Mouse (Mus musculus) neural tube, embryonic 12.5 days (tissue): ENCODE data around the gene Tnik. TPM values are rescaled to one million over a fixed set of nuclear protein-coding genes. Genes with fewer than 3 reads are reported as not detected.

Experiments used
- ATAC-seq: fragments of 200-750 bp; cut with Nextera tagmentation; 2 replicates; pipeline ENCODE4 v1.8.0; 2017; ENCODE audit warnings: low read depth, mild to moderate bottlenecking, moderate TSS enrichment, moderate library complexity; ENCODE audit not compliant: low FRiP score
- H3K27ac ChIP-seq: fragments of 300-500 bp; sonication (generic); 2 replicates; pipeline ENCODE4 v1.5.1; 2016
- H3K27me3 ChIP-seq: fragments of 300-500 bp; sonication (generic); replicated peaks from 2 replicates; pipeline ENCODE4 v1.6.1; 2016; ENCODE audit warnings: mild to moderate bottlenecking
- H3K36me3 ChIP-seq: fragments of 300-500 bp; sonication (generic); 2 replicates; pipeline ENCODE4 v1.6.1; 2016; ENCODE audit warnings: mild to moderate bottlenecking
- H3K4me1 ChIP-seq: fragments of 300-500 bp; sonication (generic); 2 replicates; pipeline ENCODE4 v1.6.1; 2016
- H3K4me2 ChIP-seq: fragments of 300-500 bp; sonication (generic); replicated peaks from 2 replicates; pipeline ENCODE4 v1.6.1; 2016; ENCODE audit warnings: mild to moderate bottlenecking
- H3K4me3 ChIP-seq: fragments of 300-500 bp; sonication (generic); 2 replicates; pipeline ENCODE4 v1.5.1; 2016
- H3K9ac ChIP-seq: fragments of 300-500 bp; sonication (generic); 2 replicates; pipeline ENCODE4 v1.6.1; 2016; ENCODE audit warnings: mild to moderate bottlenecking
- H3K9me3 ChIP-seq: fragments of 300-500 bp; sonication (generic); 2 replicates; pipeline ENCODE4 v1.6.1; 2016; ENCODE audit warnings: mild to moderate bottlenecking
- WGBS: fragments of 180-500 bp; shearing (Covaris S2); methylation state at CpG from one replicate; pipeline ENCODE4 v1.1.7; 2016; 5-methylcytosine and 5-hydroxymethylcytosine counted together
- polyA plus RNA-seq: library from polyadenylated mRNA; unstranded; fragments of >200 nt; fragmentation: Nextera tagmentation; extraction: Ambion mirVana; gene quantifications from 2 replicates; pipeline ENCODE4 v1.2.1, GENCODE M21; 2016

The Tnik gene
- polyA plus RNA-seq, 1 experiment from 2014 or later, result 50.6 TPM

DNA sequence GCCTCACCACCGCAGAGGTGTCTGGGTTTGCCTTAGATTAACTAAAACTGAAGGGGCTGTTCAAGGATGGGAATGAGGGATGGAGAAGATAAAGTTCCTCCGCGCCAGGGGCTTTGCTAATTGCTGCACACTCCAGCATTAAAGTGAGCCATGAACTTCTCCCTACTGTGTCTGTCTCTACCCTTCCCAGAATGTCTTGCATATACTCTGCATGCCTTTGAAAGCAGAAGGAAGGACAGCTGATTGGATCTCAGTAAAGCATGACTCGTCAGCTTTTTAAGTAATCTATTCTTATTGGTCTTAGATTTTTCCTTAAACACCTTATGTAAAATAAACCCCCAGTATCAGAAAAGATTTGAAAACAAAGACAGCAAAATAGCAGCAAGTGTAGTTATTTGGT is 203.7 kb downstream of the Tnik start:
- WGBS, result 90% methylated on average over 4 of the region's 4 CpGs
- no peak overlapping the region for H3K4me2 ChIP-seq
- H3K27me3 ChIP-seq, result no peaks in the 10 kb centered on the region
- no peak for ATAC-seq
- H3K4me1 ChIP-seq, result no peaks in the 10 kb centered on the region
- no peak overlapping the region for H3K9ac ChIP-seq
- H3K27ac ChIP-seq, result no peak overlapping the region
- H3K36me3 ChIP-seq, result no peaks in the 10 kb centered on the region
- H3K9me3 ChIP-seq, result no peaks in the 10 kb centered on the region
- no peak overlapping the region for H3K4me3 ChIP-seq

DNA sequence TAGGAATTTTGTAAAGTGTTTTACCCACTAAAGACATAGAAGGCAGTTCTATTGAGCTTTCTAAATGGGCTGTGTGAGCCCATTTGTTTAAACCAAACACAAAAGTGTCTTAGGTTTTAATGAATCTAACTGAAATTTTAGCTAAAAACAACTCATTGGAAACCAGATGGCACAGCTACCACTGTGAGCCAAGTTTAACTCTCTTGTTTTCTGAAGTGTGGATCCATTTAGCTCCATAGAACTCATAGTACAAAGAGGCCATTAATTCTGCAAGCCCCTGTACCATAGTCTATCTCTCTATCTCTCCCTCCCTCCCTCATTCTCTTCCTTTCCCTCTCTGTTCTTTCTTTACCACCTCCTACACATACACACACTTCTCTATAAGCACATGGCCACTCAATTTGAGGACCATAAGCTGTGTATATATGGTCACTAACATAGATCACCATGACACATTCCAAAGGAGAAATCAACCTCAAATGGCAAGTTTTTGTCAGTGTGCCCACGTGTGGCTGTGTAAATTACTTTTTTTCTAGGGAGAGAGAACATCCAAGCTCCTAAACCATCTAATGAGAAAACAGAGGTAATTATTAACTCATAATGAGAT is 204.2 kb downstream of the Tnik start:
- Histone ChIP-seq H3K27ac (no peak overlapping the region), H3K4me1 (no peaks in the 10 kb centered on the region), H3K4me3 (no peak overlapping the region), H3K27me3 (no peaks in the 10 kb centered on the region), H3K9ac (no peak overlapping the region), H3K4me2 (no peak overlapping the region), H3K9me3 (no peaks in the 10 kb centered on the region), H3K36me3 (no peaks in the 10 kb centered on the region)
- ATAC-seq, result no peak
- 56% methylated on average over 1 of the region's 1 CpGs for whole genome bisulfite sequencing

DNA sequence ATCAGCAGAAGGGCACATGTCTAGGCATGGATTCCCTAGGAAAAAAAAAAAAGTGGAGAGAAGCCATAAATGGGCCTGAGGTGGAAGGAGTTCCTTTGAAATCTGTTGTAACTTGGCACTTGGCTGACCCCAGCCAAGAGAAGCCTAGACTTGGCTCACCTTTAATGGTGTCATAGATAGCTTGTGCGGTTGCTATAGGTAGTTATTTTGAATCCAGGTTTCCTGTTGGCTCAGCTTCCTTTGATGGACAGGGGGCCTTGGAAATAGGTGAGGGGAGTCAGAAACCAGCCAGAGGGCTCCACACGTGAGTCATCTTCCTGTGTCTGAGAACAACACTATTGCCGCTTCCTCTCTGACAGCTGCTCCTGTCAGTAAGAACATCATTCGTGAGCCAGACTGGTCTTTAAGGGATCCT is 204.9 kb downstream of the Tnik start:
- Histone ChIP-seq H3K4me3 (no peak overlapping the region), H3K27ac (no peak overlapping the region), H3K36me3 (no peaks in the 10 kb centered on the region), H3K27me3 (no peaks in the 10 kb centered on the region), H3K9ac (no peak overlapping the region), H3K4me1 (no peaks in the 10 kb centered on the region), H3K4me2 (no peak overlapping the region), H3K9me3 (no peaks in the 10 kb centered on the region)
- WGBS, result 70% methylated on average over 4 of the region's 4 CpGs
- ATAC-seq, result no peak

DNA sequence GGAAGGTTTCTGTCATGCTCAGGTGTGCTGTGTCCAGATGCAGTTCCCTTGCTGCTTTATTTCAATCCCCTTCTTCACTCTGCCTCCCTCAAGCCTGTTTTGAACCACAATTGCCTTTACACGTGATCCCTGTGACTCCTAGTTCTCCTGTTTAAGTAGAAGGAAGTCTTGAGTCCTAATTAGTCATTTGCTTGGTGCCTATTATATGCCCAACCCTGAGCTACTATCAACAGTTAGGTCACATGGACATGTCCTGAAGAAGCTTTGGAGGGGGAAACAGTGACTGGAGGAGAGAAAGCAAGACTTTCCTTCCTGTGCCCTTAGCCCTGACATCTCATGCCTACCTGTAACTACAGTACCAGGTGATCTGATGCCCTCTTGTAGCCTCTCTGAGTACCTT is 210.4 kb downstream of the Tnik start:
- Histone ChIP-seq H3K4me1 (no peaks in the 10 kb centered on the region), H3K27ac (no peak overlapping the region), H3K27me3 (no peaks in the 10 kb centered on the region), H3K36me3 (no peaks in the 10 kb centered on the region), H3K4me2 (no peak overlapping the region), H3K9me3 (no peaks in the 10 kb centered on the region), H3K9ac (no peak overlapping the region), H3K4me3 (no peak overlapping the region)
- ATAC-seq, result no peak
- 74% methylated on average over 1 of the region's 1 CpGs for WGBS

DNA sequence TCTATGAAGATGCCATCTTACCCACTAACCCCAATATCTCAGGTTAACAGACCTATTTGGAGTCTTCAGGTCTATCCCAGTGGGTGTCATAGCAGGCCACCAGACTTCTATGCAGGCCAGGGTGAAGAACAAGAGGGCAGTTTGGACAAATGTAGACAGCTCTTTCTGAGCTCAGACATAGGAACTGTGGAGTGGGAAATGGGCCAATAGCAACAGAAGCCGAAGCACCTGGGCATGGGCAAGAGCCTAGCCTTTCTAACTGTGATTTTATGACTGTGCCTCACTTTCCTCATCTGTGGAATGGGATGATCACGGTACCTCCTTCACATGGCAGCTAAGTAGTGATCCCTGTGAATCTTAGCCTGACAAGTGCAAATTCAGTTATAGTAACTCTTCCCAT is 214.4 kb downstream of the Tnik start:
- Histone ChIP-seq H3K9ac (no peak overlapping the region), H3K4me3 (no peak overlapping the region), H3K4me1 (no peaks in the 10 kb centered on the region), H3K9me3 (no peaks in the 10 kb centered on the region), H3K36me3 (no peaks in the 10 kb centered on the region), H3K4me2 (no peak overlapping the region), H3K27me3 (no peaks in the 10 kb centered on the region), H3K27ac (no peak overlapping the region)
- ATAC-seq, result no peak
- 93% methylated on average over 2 of the region's 2 CpGs for WGBS

DNA sequence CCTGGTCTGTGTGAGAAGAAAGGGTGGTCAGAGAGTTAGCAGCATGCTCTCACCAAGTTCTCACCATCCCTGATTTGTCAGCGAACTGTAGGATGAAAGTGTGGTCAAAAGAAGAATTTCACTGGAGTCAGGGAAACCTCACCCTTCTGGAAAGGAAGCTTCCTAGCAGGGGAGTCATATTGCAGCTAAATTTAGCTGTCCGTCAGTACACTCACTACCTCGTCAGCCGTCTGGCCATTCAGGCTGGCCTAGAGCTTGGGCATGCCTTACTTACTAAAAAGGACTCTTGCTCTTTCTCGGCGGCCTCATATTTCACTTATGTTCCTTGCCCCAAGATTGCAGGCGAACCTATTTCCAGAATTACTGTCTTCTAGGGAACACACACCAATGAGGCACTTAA is 222.7 kb downstream of the Tnik start:
- no peak overlapping the region for H3K4me3 ChIP-seq
- WGBS, result 86% methylated on average over 7 of the region's 7 CpGs
- no peak for ATAC-seq
- 0 out of 2 replicates have a peak, but pooled peaks cover 8% of the 10 kb centered on the region for H3K9me3 ChIP-seq
- no peak overlapping the region for H3K4me2 ChIP-seq
- no peaks in the 10 kb centered on the region for H3K36me3 ChIP-seq
- H3K9ac ChIP-seq, result no peak overlapping the region
- no peaks in the 10 kb centered on the region for H3K4me1 ChIP-seq
- H3K27ac ChIP-seq, result no peak overlapping the region
- H3K27me3 ChIP-seq, result no peaks in the 10 kb centered on the region

DNA sequence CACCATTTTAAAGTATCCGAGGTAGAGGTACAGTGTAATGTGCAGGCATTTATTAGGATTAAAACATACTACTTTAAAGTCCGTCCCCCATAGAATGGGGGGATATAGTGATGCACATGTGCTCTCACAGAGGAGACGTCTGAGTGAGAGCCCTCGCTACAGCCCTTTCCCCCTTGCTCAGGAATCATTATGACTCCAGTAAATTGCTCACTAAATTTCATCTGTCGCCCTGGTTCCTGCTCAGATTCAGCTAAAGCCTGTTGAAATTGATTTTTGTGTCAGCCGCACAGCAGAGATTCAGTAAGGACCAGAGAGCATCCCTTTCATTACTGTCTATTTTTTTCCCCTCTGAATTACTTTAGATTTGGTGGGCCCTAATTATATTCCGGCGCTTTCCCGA is 224.4 kb downstream of the Tnik start:
- Histone ChIP-seq H3K27ac (no peak overlapping the region), H3K27me3 (no peaks in the 10 kb centered on the region), H3K4me2 (no peak overlapping the region), H3K9me3 (0 out of 2 replicates have a peak, but pooled peaks cover 8% of the 10 kb centered on the region), H3K4me1 (peaks cover 9% of the 10 kb centered on the region; the same call in 1 of the 2 replicates), H3K9ac (no peak overlapping the region), H3K36me3 (no peaks in the 10 kb centered on the region), H3K4me3 (no peak overlapping the region)
- 75% methylated on average over 9 of the region's 9 CpGs for WGBS
- no peak for ATAC-seq

DNA sequence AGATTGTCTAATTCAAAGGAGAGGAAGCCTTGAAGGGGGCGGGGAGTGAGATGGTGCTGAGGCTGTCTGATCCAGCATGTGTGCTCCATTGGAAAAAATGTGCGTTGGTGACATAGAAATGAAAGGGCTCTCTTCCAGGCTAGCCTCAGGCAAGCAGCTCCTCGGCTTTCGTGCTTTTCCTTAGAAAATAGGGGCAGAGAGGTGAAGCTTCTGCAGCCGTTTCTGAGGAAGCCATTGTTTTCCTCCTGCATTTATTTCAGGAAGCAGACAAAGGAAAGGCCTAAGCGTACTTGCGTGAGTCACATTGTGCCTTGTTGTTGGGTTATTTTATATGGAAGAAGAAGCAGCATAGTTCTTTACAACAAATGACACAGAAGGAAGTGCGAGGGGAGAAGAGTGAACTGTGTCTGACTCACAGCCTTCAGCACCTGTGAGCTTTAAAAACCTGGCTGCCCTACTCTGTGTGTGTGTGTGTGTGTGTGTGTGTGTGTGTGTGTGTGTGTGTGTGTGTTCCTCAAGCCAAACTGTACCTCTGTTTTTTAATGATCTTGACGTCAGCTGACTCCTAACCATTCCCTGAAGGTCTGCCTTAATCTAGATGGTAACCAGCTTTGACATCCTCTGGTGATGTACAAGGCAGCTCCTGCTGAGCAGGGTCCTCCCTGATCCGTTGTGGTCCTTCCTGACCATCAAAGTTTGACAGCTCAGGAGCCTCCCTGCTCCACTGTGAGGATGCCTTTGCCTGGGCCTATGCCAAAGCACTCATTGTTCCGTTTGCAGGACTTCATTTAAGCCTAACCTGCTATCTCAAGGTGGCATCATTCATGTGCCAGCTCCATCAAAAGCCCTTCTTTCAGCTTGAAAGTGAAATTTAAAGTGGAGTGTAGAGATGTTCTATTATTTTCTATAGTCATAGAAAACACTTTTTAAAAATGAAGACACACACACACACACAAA is 228.3 kb downstream of the Tnik start:
- WGBS, result 33% methylated on average over 11 of the region's 11 CpGs
- peaks cover 9% of the 10 kb centered on the region; the same call in 1 of the 2 replicates for H3K4me1 ChIP-seq
- H3K27me3 ChIP-seq, result no peaks in the 10 kb centered on the region
- no peaks in the 10 kb centered on the region for H3K36me3 ChIP-seq
- H3K4me3 ChIP-seq, result no peak overlapping the region
- ATAC-seq, result no peak
- H3K4me2 ChIP-seq, result no peak overlapping the region
- no peak overlapping the region for H3K27ac ChIP-seq
- no peak overlapping the region for H3K9ac ChIP-seq
- 0 out of 2 replicates have a peak, but pooled peaks cover 3% of the 10 kb centered on the region for H3K9me3 ChIP-seq

DNA sequence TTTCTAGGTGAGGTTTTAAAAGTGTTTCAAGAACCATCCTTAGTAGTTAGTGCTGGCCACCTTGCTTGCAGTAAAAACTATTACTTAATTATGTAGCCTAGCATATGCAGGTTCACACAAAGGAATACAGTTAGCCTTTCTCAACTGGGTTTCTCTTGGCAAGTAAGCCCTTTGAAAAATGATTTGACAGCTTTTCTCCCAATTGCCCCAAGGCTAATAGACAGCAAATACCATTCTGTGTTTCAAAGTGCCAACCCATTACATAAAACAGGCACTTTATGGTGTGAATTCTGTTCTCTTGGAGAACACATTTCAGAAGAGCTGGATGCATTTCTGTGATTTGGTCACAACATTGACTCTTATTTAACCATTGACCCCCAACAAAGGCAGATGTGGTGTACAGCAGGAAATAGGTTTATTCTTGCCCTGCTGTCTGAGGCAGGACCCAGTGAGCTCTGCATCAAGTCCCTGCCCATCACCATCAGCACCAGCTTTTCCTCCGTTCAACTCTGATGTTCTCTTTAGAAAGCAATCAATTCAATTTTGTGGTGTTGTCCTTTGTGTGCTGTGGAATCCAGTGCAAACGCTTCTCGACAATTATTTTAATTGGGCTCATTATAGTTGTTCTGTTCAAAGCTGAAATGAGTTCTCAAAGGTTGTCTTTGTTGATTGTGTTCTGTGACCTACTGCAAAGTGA is 233.9 kb downstream of the Tnik start:
- Histone ChIP-seq H3K9me3 (no peaks in the 10 kb centered on the region), H3K4me2 (no peak overlapping the region), H3K27ac (no peak overlapping the region), H3K4me3 (no peak overlapping the region), H3K36me3 (no peaks in the 10 kb centered on the region), H3K9ac (no peak overlapping the region), H3K27me3 (no peaks in the 10 kb centered on the region), H3K4me1 (no peaks in the 10 kb centered on the region)
- ATAC-seq, result no peak
- WGBS, result 51% methylated on average over 3 of the region's 3 CpGs

DNA sequence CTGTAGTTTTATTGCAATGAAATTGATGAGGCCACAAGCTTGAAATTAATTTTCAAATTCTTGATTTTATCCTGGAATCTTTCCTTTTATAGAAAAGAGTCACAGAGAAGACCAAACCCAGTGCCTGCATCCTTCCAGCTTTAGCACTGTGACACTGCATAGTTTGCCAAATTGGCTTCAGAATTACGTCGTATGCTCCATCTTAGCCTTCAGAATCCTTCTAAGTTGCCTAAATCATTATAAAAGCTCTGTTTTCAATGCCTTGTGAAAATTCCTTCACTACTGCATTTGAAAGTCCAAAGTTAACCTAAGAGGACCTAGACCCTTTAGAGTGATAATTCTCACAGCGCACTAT is 234.5 kb downstream of the Tnik start:
- Histone ChIP-seq H3K4me3 (no peak overlapping the region), H3K9me3 (no peaks in the 10 kb centered on the region), H3K4me2 (no peak overlapping the region), H3K27ac (no peak overlapping the region), H3K4me1 (no peaks in the 10 kb centered on the region), H3K36me3 (no peaks in the 10 kb centered on the region), H3K27me3 (no peaks in the 10 kb centered on the region), H3K9ac (no peak overlapping the region)
- WGBS, result 96% methylated on average over 3 of the region's 3 CpGs
- ATAC-seq, result no peak

DNA sequence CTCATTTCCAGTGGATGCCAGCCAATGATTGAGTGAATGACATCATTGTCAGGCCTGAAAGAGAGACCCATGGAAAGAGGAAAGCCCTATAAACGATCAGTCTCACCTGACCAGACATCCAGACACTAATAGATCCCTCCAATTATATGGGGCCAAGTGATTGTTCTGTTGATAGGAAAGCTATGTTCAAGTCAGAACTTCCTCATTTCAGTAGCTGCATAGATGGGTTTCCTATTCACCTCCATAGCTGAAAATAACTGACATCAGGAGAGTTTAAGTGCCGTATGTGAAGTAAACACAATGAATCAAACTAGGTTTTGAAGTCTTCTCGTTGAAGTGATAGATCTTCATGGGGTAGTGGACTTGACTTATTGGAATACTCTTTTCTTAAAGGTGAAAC is 239.7 kb downstream of the Tnik start:
- no peaks in the 10 kb centered on the region for H3K9me3 ChIP-seq
- 89% methylated on average over 3 of the region's 3 CpGs for WGBS

DNA sequence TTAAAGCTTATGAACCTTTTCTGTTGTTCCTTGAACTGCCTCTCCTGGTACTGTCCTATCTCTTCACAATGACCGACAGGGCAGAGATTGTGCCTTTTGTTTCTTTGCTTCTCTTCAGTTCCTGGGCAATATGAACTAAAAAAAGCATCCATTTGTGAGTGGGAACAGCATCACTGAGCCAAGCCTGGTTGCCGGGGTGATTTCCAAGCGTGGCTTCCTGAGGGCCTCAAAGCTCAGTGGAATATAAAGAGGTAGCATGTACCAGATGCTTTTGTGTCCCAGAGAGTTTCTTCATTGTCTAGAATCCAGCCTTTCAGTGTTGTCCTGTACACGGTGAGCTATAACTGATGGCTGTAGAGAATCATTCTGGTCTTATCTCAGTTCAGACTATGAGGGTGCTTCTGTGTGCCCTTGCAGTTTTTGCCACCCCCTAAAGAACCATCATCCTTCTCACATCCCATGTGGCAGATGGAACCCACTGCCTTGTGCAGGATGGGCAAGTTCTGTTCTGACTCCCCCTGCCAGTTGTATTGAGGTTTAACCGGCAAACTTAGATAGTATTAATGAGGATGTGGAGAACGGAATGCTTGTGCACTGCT is 246.4 kb downstream of the Tnik start:
- no peak for ATAC-seq
- Histone ChIP-seq H3K9ac (no peak overlapping the region), H3K4me1 (no peaks in the 10 kb centered on the region), H3K27ac (no peak overlapping the region), H3K36me3 (no peaks in the 10 kb centered on the region), H3K27me3 (no peaks in the 10 kb centered on the region), H3K9me3 (no peaks in the 10 kb centered on the region), H3K4me3 (no peak overlapping the region), H3K4me2 (no peak overlapping the region)
- WGBS, result 66% methylated on average over 6 of the region's 6 CpGs

More for the DNA sequence above, 239.7 kb downstream of the Tnik start:
- no peaks in the 10 kb centered on the region for H3K27me3 ChIP-seq
- H3K4me2 ChIP-seq, result no peak overlapping the region
- no peaks in the 10 kb centered on the region for H3K4me1 ChIP-seq
- H3K27ac ChIP-seq, result no peak overlapping the region
- H3K9ac ChIP-seq, result no peak overlapping the region
- H3K36me3 ChIP-seq, result no peaks in the 10 kb centered on the region
- H3K4me3 ChIP-seq, result no peak overlapping the region
- ATAC-seq, result no peak
